Mouse (Mus musculus) ES-Bruce4 (cell line): ENCODE results near the gene Dand5.

ENCODE experiments used
- CTCF ChIP-seq: IDR thresholded peaks from one replicate; pipeline ENCODE4 v1.8.1; 2011; ENCODE audit warnings: low read depth, low read length
- EP300 ChIP-seq: IDR thresholded peaks from 2 replicates; pipeline ENCODE4 v1.6.1; 2011; ENCODE audit warnings: low read depth, low read length; ENCODE audit not compliant: insufficient read depth

GRCm38 (mm10) chr8:84771000-84771687 is 51.5 kb downstream of the Dand5 start:
- no peak for TF ChIP-seq CTCF
- TF ChIP-seq EP300: no peak
